Mouse (Mus musculus): ENCODE measurements at regions not wholly inside any gene's neighbourhood (a gene's known extent, or its start where the extent isn't known, plus 50 kb on each side); places are given as distances from the start of the nearest gene placed in this dataset.

- Histone ChIP-seq H3K27ac (ENCODE audit: control insufficient read depth, insufficient read depth, low read depth, low read length) (no peak overlapping the region), H3K36me3 (ENCODE audit: control insufficient read depth, insufficient read depth, low read length) (no peaks in the 10 kb centered on the region), H3K27me3 (ENCODE audit: control insufficient read depth, insufficient read depth, low read length) (no peaks in the 10 kb centered on the region), H3K4me1 (ENCODE audit: control insufficient read depth, insufficient read depth, low read length) (no peaks in the 10 kb centered on the region), H3K4me3 (ENCODE audit: control insufficient read depth, low read depth, low read length) (no peak overlapping the region)
- TF ChIP-seq CTCF (IDR thresholded peaks at IDR 0.05; ENCODE audit: control insufficient read depth, insufficient read depth, insufficient replicate concordance, low read depth, low read length) (no peak), POLR2A (IDR thresholded peaks at IDR 0.05; ENCODE audit: control insufficient read depth, low read depth, low read length) (no peak)
These were observed 57.1 kb upstream of the Gpc5 start for GRCm38 (mm10) chr14:115034718-115035437.

DNA sequence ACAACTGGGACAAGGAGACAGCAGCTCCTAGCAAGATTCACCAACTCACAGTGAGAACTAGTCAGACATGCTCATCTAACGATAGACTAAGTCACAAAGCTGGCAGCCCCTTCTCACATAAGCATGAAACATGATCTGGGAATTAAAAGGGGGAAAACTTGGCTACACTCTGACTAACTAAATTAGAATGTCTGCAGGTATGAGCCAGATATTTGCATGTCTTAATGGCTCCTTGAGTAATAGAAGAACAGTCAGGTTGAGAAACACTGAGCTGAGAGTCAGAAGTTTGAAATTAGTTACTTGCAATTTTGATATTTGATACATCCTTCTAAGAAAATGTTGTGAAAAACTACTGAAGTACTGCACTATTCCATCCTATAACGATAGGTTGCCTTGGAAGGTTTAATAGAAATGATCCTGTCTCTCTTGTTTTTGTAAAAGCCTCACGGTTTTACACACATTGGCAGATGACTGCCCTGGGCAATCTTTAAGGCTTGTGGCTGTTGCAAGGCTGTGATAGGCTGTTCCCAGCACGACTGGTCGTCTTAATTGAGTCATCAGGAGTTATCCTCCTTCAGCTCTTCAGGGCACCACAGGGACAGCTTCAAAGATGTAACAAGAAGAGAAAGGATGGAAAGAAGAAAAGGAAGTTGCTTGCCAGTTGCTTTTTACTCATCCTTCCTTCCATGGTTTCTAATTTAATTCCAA is 54.8 kb upstream of the Gpc5 start:
- H3K4me3 ChIP-seq (ENCODE audit: control insufficient read depth, low read depth, low read length) = no peak overlapping the region
- no peaks in the 10 kb centered on the region for H3K36me3 ChIP-seq (ENCODE audit: control insufficient read depth, insufficient read depth, low read length)
- H3K27me3 ChIP-seq (ENCODE audit: control insufficient read depth, insufficient read depth, low read length) = no peaks in the 10 kb centered on the region
- TF ChIP-seq CTCF (IDR thresholded peaks at IDR 0.05; ENCODE audit: control insufficient read depth, insufficient read depth, insufficient replicate concordance, low read depth, low read length) (no peak), POLR2A (IDR thresholded peaks at IDR 0.05; ENCODE audit: control insufficient read depth, low read depth, low read length) (no peak)
- peaks cover 2% of the 10 kb centered on the region for H3K4me1 ChIP-seq (ENCODE audit: control insufficient read depth, insufficient read depth, low read length)
- no peak overlapping the region for H3K27ac ChIP-seq (ENCODE audit: control insufficient read depth, insufficient read depth, low read depth, low read length)

- TF ChIP-seq CTCF (IDR thresholded peaks at IDR 0.05; ENCODE audit: control insufficient read depth, insufficient read depth, insufficient replicate concordance, low read depth, low read length) (no peak), POLR2A (IDR thresholded peaks at IDR 0.05; ENCODE audit: control insufficient read depth, low read depth, low read length) (no peak)
- Histone ChIP-seq H3K4me1 (ENCODE audit: control insufficient read depth, insufficient read depth, low read length) (peaks cover 8% of the 10 kb centered on the region), H3K27ac (ENCODE audit: control insufficient read depth, insufficient read depth, low read depth, low read length) (no peak overlapping the region), H3K4me3 (ENCODE audit: control insufficient read depth, low read depth, low read length) (no peak overlapping the region), H3K27me3 (ENCODE audit: control insufficient read depth, insufficient read depth, low read length) (no peaks in the 10 kb centered on the region), H3K36me3 (ENCODE audit: control insufficient read depth, insufficient read depth, low read length) (peaks cover 2% of the 10 kb centered on the region; the same call in 1 of the 2 replicates)
These were observed 53.2 kb upstream of the Gpc5 start for GRCm38 (mm10) chr14:115038788-115039187.

DNA sequence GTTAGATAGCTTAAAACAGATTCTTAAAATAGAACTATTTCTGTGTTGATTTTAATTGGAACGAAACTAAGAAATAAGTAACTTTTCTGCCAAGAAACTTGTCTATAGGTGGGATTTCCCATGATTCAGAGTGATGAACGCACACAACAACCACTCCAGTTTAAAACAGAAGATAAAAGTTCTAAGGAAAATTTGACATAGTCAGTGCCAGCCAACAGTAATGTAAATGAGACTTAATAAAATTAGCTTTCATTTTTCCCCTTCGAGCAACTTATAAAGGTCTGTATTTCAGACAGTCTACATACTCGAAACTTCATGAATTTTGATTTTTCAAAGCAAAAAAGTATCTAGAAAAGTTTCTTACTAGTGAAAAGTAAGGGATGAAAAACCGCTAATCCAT is 52.5 kb upstream of the Gpc5 start:
- Histone ChIP-seq H3K36me3 (ENCODE audit: control insufficient read depth, insufficient read depth, low read length) (peaks cover 2% of the 10 kb centered on the region; the same call in 1 of the 2 replicates), H3K4me3 (ENCODE audit: control insufficient read depth, low read depth, low read length) (no peak overlapping the region), H3K4me1 (ENCODE audit: control insufficient read depth, insufficient read depth, low read length) (peaks cover 8% of the 10 kb centered on the region), H3K27ac (ENCODE audit: control insufficient read depth, insufficient read depth, low read depth, low read length) (no peak overlapping the region), H3K27me3 (ENCODE audit: control insufficient read depth, insufficient read depth, low read length) (no peaks in the 10 kb centered on the region)
- TF ChIP-seq CTCF (IDR thresholded peaks at IDR 0.05; ENCODE audit: control insufficient read depth, insufficient read depth, insufficient replicate concordance, low read depth, low read length) (no peak), POLR2A (IDR thresholded peaks at IDR 0.05; ENCODE audit: control insufficient read depth, low read depth, low read length) (no peak)

DNA sequence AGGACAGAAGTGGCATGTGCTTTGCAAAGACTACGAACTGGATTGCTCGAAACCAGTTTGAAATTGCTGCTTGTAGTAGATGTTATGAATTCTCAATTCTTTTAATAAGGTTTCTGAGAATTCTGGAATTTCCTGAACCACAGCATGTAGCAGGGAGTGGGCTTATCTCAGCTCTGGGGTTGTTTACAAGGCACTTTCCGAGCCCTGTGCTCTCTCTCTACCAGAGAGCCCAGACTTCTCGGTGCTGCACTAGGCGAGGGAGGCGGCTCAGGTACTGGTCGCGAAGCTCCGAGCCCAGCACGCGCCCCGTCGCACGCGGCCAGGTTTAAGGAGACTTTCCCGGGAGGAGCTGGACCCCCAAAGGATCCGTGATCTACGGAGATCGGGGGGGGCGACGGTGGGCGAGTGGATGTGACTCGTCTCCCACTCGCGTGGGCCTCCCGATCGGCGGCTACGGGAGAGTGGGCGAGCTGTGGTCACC is 51.9 kb upstream of the Gpc5 start:
- Histone ChIP-seq H3K27me3 (ENCODE audit: control insufficient read depth, insufficient read depth, low read length) (no peaks in the 10 kb centered on the region), H3K36me3 (ENCODE audit: control insufficient read depth, insufficient read depth, low read length) (peaks cover 2% of the 10 kb centered on the region; the same call in 1 of the 2 replicates), H3K27ac (ENCODE audit: control insufficient read depth, insufficient read depth, low read depth, low read length) (peak overlapping the region; percentile 81), H3K4me1 (ENCODE audit: control insufficient read depth, insufficient read depth, low read length) (peaks cover 8% of the 10 kb centered on the region), H3K4me3 (ENCODE audit: control insufficient read depth, low read depth, low read length) (peak overlapping the region; percentile 87)
- TF ChIP-seq POLR2A (IDR thresholded peaks at IDR 0.05; ENCODE audit: control insufficient read depth, low read depth, low read length) (no peak), CTCF (IDR thresholded peaks at IDR 0.05; ENCODE audit: control insufficient read depth, insufficient read depth, insufficient replicate concordance, low read depth, low read length) (no peak)

DNA sequence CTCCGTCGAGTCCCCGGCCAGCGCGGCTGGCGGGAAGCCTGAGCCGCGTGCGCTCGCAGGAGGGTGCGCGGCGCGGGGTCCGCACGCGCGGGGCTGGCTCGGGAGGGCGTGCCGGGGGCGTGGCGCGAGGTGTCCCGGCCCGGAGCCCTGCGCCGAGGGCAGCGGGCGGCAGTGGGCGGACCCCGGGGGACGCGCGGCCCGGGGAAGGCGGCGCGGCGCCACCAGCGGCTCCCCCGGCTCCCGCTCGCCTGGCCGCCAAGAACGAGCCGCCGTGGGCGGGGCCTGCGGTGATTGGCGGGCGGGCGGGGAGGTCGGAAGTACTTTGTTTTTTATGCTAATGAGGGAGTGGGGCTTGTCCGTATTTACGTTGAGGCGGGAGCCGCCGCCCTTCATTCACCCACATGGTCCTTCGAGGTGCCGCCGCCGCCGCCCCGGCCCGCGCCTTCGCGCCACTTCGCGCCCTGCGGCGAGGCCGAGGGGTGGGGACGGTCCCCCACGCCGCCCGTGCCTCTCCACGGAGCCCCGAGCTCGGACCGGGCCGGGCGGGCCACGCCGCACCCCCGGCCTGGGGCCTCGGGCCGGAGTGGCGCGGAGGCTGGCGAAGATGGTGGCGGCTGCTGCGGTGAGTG is 51.3 kb upstream of the Gpc5 start:
- Histone ChIP-seq H3K36me3 (ENCODE audit: control insufficient read depth, insufficient read depth, low read length) (peaks cover 2% of the 10 kb centered on the region; the same call in 1 of the 2 replicates), H3K4me3 (ENCODE audit: control insufficient read depth, low read depth, low read length) (peak overlapping the region; percentile 87), H3K4me1 (ENCODE audit: control insufficient read depth, insufficient read depth, low read length) (peaks cover 8% of the 10 kb centered on the region), H3K27me3 (ENCODE audit: control insufficient read depth, insufficient read depth, low read length) (no peaks in the 10 kb centered on the region), H3K27ac (ENCODE audit: control insufficient read depth, insufficient read depth, low read depth, low read length) (peak overlapping the region; percentile 86)
- TF ChIP-seq POLR2A (IDR thresholded peaks at IDR 0.05; ENCODE audit: control insufficient read depth, low read depth, low read length) = peak; percentile 82
- TF ChIP-seq CTCF (IDR thresholded peaks at IDR 0.05; ENCODE audit: control insufficient read depth, insufficient read depth, insufficient replicate concordance, low read depth, low read length) = no peak
